Mouse (Mus musculus): Measurements from ENCODE around the gene Gjd3. TPM values are rescaled to one million over a fixed set of nuclear protein-coding genes. Genes with fewer than 3 reads are reported as not detected.

The Gjd3 gene
- polyA plus RNA-seq, 1 experiment, result not detected

- Histone ChIP-seq H3K9ac (ENCODE audit: low read depth, poor library complexity, severe bottlenecking) (no peak overlapping the region), H3K27me3 (ENCODE audit: control insufficient read depth, insufficient read depth, low read length, poor library complexity, severe bottlenecking) (no peaks in the 10 kb centered on the region), H3K36me3 (ENCODE audit: control insufficient read depth, insufficient read depth, low read length, poor library complexity, severe bottlenecking) (0 out of 2 replicates have a peak, but pooled peaks cover 3% of the 10 kb centered on the region), H3K4me1 (ENCODE audit: control insufficient read depth, insufficient read depth, low read length) (no peaks in the 10 kb centered on the region), H3K27ac (ENCODE audit: insufficient read depth, low read length) (no peak overlapping the region), H3K4me3 (ENCODE audit: low read depth, low read length) (no peak overlapping the region), H3K9me3 (replicated peaks; ENCODE audit: control insufficient read depth, insufficient read depth, low read length, poor library complexity, severe bottlenecking) (no peaks in the 10 kb centered on the region)
- TF ChIP-seq EP300 (IDR thresholded peaks at IDR 0.05; ENCODE audit: insufficient read depth, low read depth, low read length) (no peak), POLR2A (IDR thresholded peaks at IDR 0.05; ENCODE audit: insufficient read depth, low read length) (no peak), CTCF (IDR thresholded peaks at IDR 0.05; ENCODE audit: low read depth, low read length) (no peak)
These were observed 32.8 kb downstream of the Gjd3 start for GRCm38 (mm10) chr11:98949958-98950460.

- Histone ChIP-seq H3K4me1 (ENCODE audit: control insufficient read depth, insufficient read depth, low read length) (no peaks in the 10 kb centered on the region), H3K9me3 (replicated peaks; ENCODE audit: control insufficient read depth, insufficient read depth, low read length, poor library complexity, severe bottlenecking) (no peaks in the 10 kb centered on the region)
These were observed 33.4 kb downstream of the Gjd3 start for GRCm38 (mm10) chr11:98949242-98949957.

GRCm38 (mm10) chr11:98947969-98948569 is 34.7 kb downstream of the Gjd3 start:
- H3K9ac ChIP-seq (ENCODE audit: low read depth, poor library complexity, severe bottlenecking), result no peak overlapping the region
- H3K27ac ChIP-seq (ENCODE audit: insufficient read depth, low read length), result no peak overlapping the region
- H3K4me3 ChIP-seq (ENCODE audit: low read depth, low read length), result no peak overlapping the region
- TF ChIP-seq CTCF (IDR thresholded peaks at IDR 0.05; ENCODE audit: low read depth, low read length), result no peak
- no peaks in the 10 kb centered on the region for H3K27me3 ChIP-seq (ENCODE audit: control insufficient read depth, insufficient read depth, low read length, poor library complexity, severe bottlenecking)
- peaks cover 5% of the 10 kb centered on the region for H3K4me1 ChIP-seq (ENCODE audit: control insufficient read depth, insufficient read depth, low read length)
- no peaks in the 10 kb centered on the region for H3K9me3 ChIP-seq (replicated peaks; ENCODE audit: control insufficient read depth, insufficient read depth, low read length, poor library complexity, severe bottlenecking)
- 0 out of 2 replicates have a peak, but pooled peaks cover 3% of the 10 kb centered on the region for H3K36me3 ChIP-seq (ENCODE audit: control insufficient read depth, insufficient read depth, low read length, poor library complexity, severe bottlenecking)

More at GRCm38 (mm10) chr11:98949242-98949957, 33.4 kb downstream of the Gjd3 start:
- no peak overlapping the region for H3K4me3 ChIP-seq (ENCODE audit: low read depth, low read length)
- no peak overlapping the region for H3K9ac ChIP-seq (ENCODE audit: low read depth, poor library complexity, severe bottlenecking)
- no peak overlapping the region for H3K27ac ChIP-seq (ENCODE audit: insufficient read depth, low read length)
- no peaks in the 10 kb centered on the region for H3K27me3 ChIP-seq (ENCODE audit: control insufficient read depth, insufficient read depth, low read length, poor library complexity, severe bottlenecking)
- no peak for TF ChIP-seq POLR2A (IDR thresholded peaks at IDR 0.05; ENCODE audit: insufficient read depth, low read length)
- 0 out of 2 replicates have a peak, but pooled peaks cover 3% of the 10 kb centered on the region for H3K36me3 ChIP-seq (ENCODE audit: control insufficient read depth, insufficient read depth, low read length, poor library complexity, severe bottlenecking)

- Histone ChIP-seq H3K36me3 (ENCODE audit: control insufficient read depth, insufficient read depth, low read length, poor library complexity, severe bottlenecking) (0 out of 2 replicates have a peak, but pooled peaks cover 3% of the 10 kb centered on the region), H3K27ac (ENCODE audit: insufficient read depth, low read length) (no peak overlapping the region), H3K9me3 (replicated peaks; ENCODE audit: control insufficient read depth, insufficient read depth, low read length, poor library complexity, severe bottlenecking) (no peaks in the 10 kb centered on the region), H3K27me3 (ENCODE audit: control insufficient read depth, insufficient read depth, low read length, poor library complexity, severe bottlenecking) (no peaks in the 10 kb centered on the region), H3K9ac (ENCODE audit: low read depth, poor library complexity, severe bottlenecking) (no peak overlapping the region), H3K4me1 (ENCODE audit: control insufficient read depth, insufficient read depth, low read length) (peaks cover 5% of the 10 kb centered on the region), H3K4me3 (ENCODE audit: low read depth, low read length) (no peak overlapping the region)
- no peak for TF ChIP-seq CTCF (IDR thresholded peaks at IDR 0.05; ENCODE audit: low read depth, low read length)
- TF ChIP-seq POLR2A (IDR thresholded peaks at IDR 0.05; ENCODE audit: insufficient read depth, low read length), result no peak
- TF ChIP-seq EP300 (IDR thresholded peaks at IDR 0.05; ENCODE audit: insufficient read depth, low read depth, low read length), result no peak
These were observed 37.2 kb downstream of the Gjd3 start for GRCm38 (mm10) chr11:98945605-98945977.

GRCm38 (mm10) chr11:98944897-98945604 is 37.8 kb downstream of the Gjd3 start:
- no peaks in the 10 kb centered on the region for H3K36me3 ChIP-seq (ENCODE audit: control insufficient read depth, insufficient read depth, low read length, poor library complexity, severe bottlenecking)
- no peak overlapping the region for H3K4me3 ChIP-seq (ENCODE audit: low read depth, low read length)
- no peaks in the 10 kb centered on the region for H3K9me3 ChIP-seq (replicated peaks; ENCODE audit: control insufficient read depth, insufficient read depth, low read length, poor library complexity, severe bottlenecking)
- H3K4me1 ChIP-seq (ENCODE audit: control insufficient read depth, insufficient read depth, low read length), result peaks cover 8% of the 10 kb centered on the region
- no peak for TF ChIP-seq EP300 (IDR thresholded peaks at IDR 0.05; ENCODE audit: insufficient read depth, low read depth, low read length)
- no peak for TF ChIP-seq CTCF (IDR thresholded peaks at IDR 0.05; ENCODE audit: low read depth, low read length)
- no peak for TF ChIP-seq POLR2A (IDR thresholded peaks at IDR 0.05; ENCODE audit: insufficient read depth, low read length)
- H3K9ac ChIP-seq (ENCODE audit: low read depth, poor library complexity, severe bottlenecking), result peak overlapping the region; percentile 27
- H3K27ac ChIP-seq (ENCODE audit: insufficient read depth, low read length), result 0 out of 2 replicates have a peak overlapping the region, but pooled peaks have one; percentile 48
- H3K27me3 ChIP-seq (ENCODE audit: control insufficient read depth, insufficient read depth, low read length, poor library complexity, severe bottlenecking), result no peaks in the 10 kb centered on the region
